Comparison of ENCODE assay signal across 8 mouse cellular contexts in genomic region chr14:75832982-75833381, GRCm38 (mm10). TPM values are rescaled to one million over a fixed set of nuclear protein-coding genes. Genes with fewer than 3 reads are reported as not detected.
DNase-seq lines count a peak whose midpoint lies in the region; ATAC-seq and TF ChIP-seq lines count a peak whose summit lies in the region.

No protein-coding gene starts in this region.

- H3K27me3 ChIP-seq in lung, postnatal 0 days (replicated peaks; ENCODE audit: insufficient read depth, low read length) = no peaks in the 10 kb centered on the region
- peaks cover 8% of the 10 kb centered on the region; the same call in 1 of the 2 replicates for H3K27me3 ChIP-seq in forebrain, embryonic 15.5 days
- H3K27me3 ChIP-seq in limb, embryonic 13.5 days = peaks cover 12% of the 10 kb centered on the region
- no peaks in the 10 kb centered on the region for H3K27me3 ChIP-seq in small intestine, adult 2 months (ENCODE audit: control insufficient read depth, insufficient read depth, low read length)

- peak overlapping the region; percentile 5; the same call in 1 of the 2 replicates for H3K9ac ChIP-seq in lung, postnatal 0 days (replicated peaks; ENCODE audit: low read depth)
- no peak overlapping the region for H3K9ac ChIP-seq in forebrain, embryonic 15.5 days (replicated peaks)
- no peak overlapping the region for H3K9ac ChIP-seq in limb, embryonic 13.5 days

- no peak for TF ChIP-seq CTCF in lung, postnatal 0 days (IDR thresholded peaks at IDR 0.05)
- TF ChIP-seq CTCF in small intestine, adult 2 months (IDR thresholded peaks at IDR 0.05; ENCODE audit: extremely low read depth, insufficient read length, insufficient replicate concordance, low read depth, low read length) = no peak

- peak overlapping the region; percentile 95 for H3K4me2 ChIP-seq in lung, postnatal 0 days (replicated peaks; ENCODE audit: low read depth, low read length)
- peak overlapping the region; percentile 73 for H3K4me2 ChIP-seq in forebrain, embryonic 15.5 days (replicated peaks)
- peak overlapping the region; percentile 96 for H3K4me2 ChIP-seq in limb, embryonic 13.5 days (replicated peaks)

- no peak for TF ChIP-seq POLR2A in small intestine, adult 2 months (IDR thresholded peaks at IDR 0.05; ENCODE audit: low read depth, low read length)

- H3K36me3 ChIP-seq in lung, postnatal 0 days (ENCODE audit: insufficient read depth, low read length) = no peaks in the 10 kb centered on the region
- H3K36me3 ChIP-seq in forebrain, embryonic 15.5 days = no peaks in the 10 kb centered on the region
- H3K36me3 ChIP-seq in limb, embryonic 13.5 days = no peaks in the 10 kb centered on the region
- H3K36me3 ChIP-seq in small intestine, adult 2 months (ENCODE audit: control insufficient read depth, insufficient read depth, low read length) = no peaks in the 10 kb centered on the region

- DNase-seq in lung, postnatal 0 days (ENCODE audit: low spot score) = peak; percentile 60
- no peak for DNase-seq in lung, postnatal 14 days
- DNase-seq in urinary bladder, postnatal 4 days (ENCODE audit: low spot score in 2 of 2) = no peak
- DNase-seq in adrenal gland, postnatal 25 days = no peak
- DNase-seq in frontal cortex, postnatal 14 days (ENCODE audit: low spot score in 2 of 2) = no peak

- H3K27ac ChIP-seq in lung, postnatal 0 days (ENCODE audit: low read length) = peak overlapping the region; percentile 100
- peak overlapping the region; percentile 60; the same call in 1 of the 2 replicates for H3K27ac ChIP-seq in forebrain, embryonic 15.5 days (replicated peaks)
- peak overlapping the region; percentile 98 for H3K27ac ChIP-seq in limb, embryonic 13.5 days
- H3K27ac ChIP-seq in small intestine, adult 2 months (ENCODE audit: insufficient read depth, low read depth, low read length) = peak overlapping the region; percentile 99

- no peak for TF ChIP-seq EP300 in lung, postnatal 0 days (IDR thresholded peaks at IDR 0.05)

- H3K4me3 ChIP-seq in lung, postnatal 0 days (ENCODE audit: low read depth, low read length) = no peak overlapping the region
- H3K4me3 ChIP-seq in forebrain, embryonic 15.5 days = no peak overlapping the region
- H3K4me3 ChIP-seq in limb, embryonic 13.5 days = peak overlapping the region; percentile 49; the same call in 1 of the 2 replicates
- H3K4me3 ChIP-seq in small intestine, adult 2 months (ENCODE audit: low read depth, low read length) = peak overlapping the region; percentile 60

- no peak for ATAC-seq in lung, postnatal 0 days
- ATAC-seq in forebrain, embryonic 15.5 days (replicated peaks) = no peak
- ATAC-seq in limb, embryonic 13.5 days (ENCODE audit: low FRiP score, low read depth) = no peak

- H3K9me3 ChIP-seq in lung, postnatal 0 days (ENCODE audit: low read length) = no peaks in the 10 kb centered on the region
- H3K9me3 ChIP-seq in forebrain, embryonic 15.5 days = no peaks in the 10 kb centered on the region
- H3K9me3 ChIP-seq in limb, embryonic 13.5 days = no peaks in the 10 kb centered on the region

- 33% methylated on average over 4 of the region's 4 CpGs for WGBS in lung, postnatal 0 days
- WGBS in forebrain, embryonic 15.5 days = 15% methylated on average over 4 of the region's 4 CpGs
- WGBS in limb, embryonic 13.5 days = 34% methylated on average over 4 of the region's 4 CpGs
- 22% methylated on average over 4 of the region's 4 CpGs for WGBS in small intestine, adult 2 months

- H3K4me1 ChIP-seq in lung, postnatal 0 days (ENCODE audit: insufficient read depth, low read depth, low read length) = peaks cover 13% of the 10 kb centered on the region; the same call in 1 of the 2 replicates
- peaks cover 37% of the 10 kb centered on the region for H3K4me1 ChIP-seq in forebrain, embryonic 15.5 days
- peaks cover 44% of the 10 kb centered on the region for H3K4me1 ChIP-seq in limb, embryonic 13.5 days
- H3K4me1 ChIP-seq in small intestine, adult 2 months (ENCODE audit: control insufficient read depth, insufficient read depth, insufficient read length, low read length) = peaks cover 9% of the 10 kb centered on the region

RNA-seq across cellular contexts. Expression of gene Tpt1, which starts 11.9 kb away (rescaled TPM):
- 1,257 and 1,264 TPM in 2 replicates for polyA plus RNA-seq in lung, postnatal 0 days (2015; fragmentation: Nextera tagmentation; extraction: Ambion mirVana)
- 868 and 874 TPM in 2 replicates for polyA plus RNA-seq in forebrain, embryonic 15.5 days (2015; fragmentation: Nextera tagmentation; extraction: Ambion mirVana)
- 1,027 and 1,051 TPM in 2 replicates for polyA plus RNA-seq in limb, embryonic 13.5 days (2015; fragmentation: Nextera tagmentation; extraction: Ambion mirVana)
- polyA plus RNA-seq in small intestine, adult 2 months (2012; rRNA removed) = 1,560 and 1,973 TPM in 2 replicates
- 2,613 and 2,647 TPM in 2 replicates for total RNA-seq in adrenal gland, postnatal 25 days (2021)

RNA-seq across cellular contexts. Expression of gene Slc25a30, which starts 46.1 kb away (rescaled TPM):
- 3.6 and 3.8 TPM in 2 replicates for polyA plus RNA-seq in lung, postnatal 0 days (2015; fragmentation: Nextera tagmentation; extraction: Ambion mirVana)
- 9.7 and 9.9 TPM in 2 replicates for polyA plus RNA-seq in forebrain, embryonic 15.5 days (2015; fragmentation: Nextera tagmentation; extraction: Ambion mirVana)
- 4.9 and 5.3 TPM in 2 replicates for polyA plus RNA-seq in limb, embryonic 13.5 days (2015; fragmentation: Nextera tagmentation; extraction: Ambion mirVana)
- polyA plus RNA-seq in small intestine, adult 2 months (2012; rRNA removed) = 0.95 and 1.2 TPM in 2 replicates
- 246 and 276 TPM in 2 replicates for total RNA-seq in adrenal gland, postnatal 25 days (2021)

Comparison
In these comparisons a context has a peak if more than half of its experiments do, and no peak if none do; other contexts are left out.
1. H3K4me3 ChIP-seq: peak in limb, embryonic 13.5 days (single experiment) and small intestine, adult 2 months (single experiment); none in lung, postnatal 0 days (single experiment) and forebrain, embryonic 15.5 days (single experiment).
2. Peak in every context shown above with its lines, with median percentiles within 50 percentile points of each other: H3K27ac ChIP-seq and H3K4me2 ChIP-seq.